Mouse (Mus musculus) MEL (cell line): ENCODE measurements around the gene Fgfr2.

ENCODE experiments used
- CTCF ChIP-seq, 3 experiments: IDR thresholded peaks in 2 of 3; conservative IDR thresholded peaks in 1 of 3; 2 replicates each; pipeline ENCODE4 v1.5.1; 2011 to 2012; ENCODE audit warnings: low read length in 3 of 3, low read depth in 2 of 3, mild to moderate bottlenecking in 2 of 3, improper control_type of control experiment in 1 of 3, inconsistent platforms in 1 of 3, mixed read lengths in 1 of 3, moderate library complexity in 1 of 3; ENCODE audit not compliant: control insufficient read depth in 1 of 3, insufficient read depth in 1 of 3, poor library complexity in 1 of 3, severe bottlenecking in 1 of 3
- ETS1 ChIP-seq: IDR thresholded peaks from 2 replicates; pipeline ENCODE4 v1.6.1; 2012; ENCODE audit warnings: low read depth, mild to moderate bottlenecking, inconsistent platforms, low read length, improper control_type of control experiment, moderate library complexity
- HCFC1 ChIP-seq: IDR thresholded peaks from 2 replicates; pipeline ENCODE4 v1.6.1; 2012; ENCODE audit warnings: low read depth, mild to moderate bottlenecking, inconsistent platforms, low read length, improper control_type of control experiment, moderate library complexity
- MXI1 ChIP-seq: IDR thresholded peaks from 2 replicates; pipeline ENCODE4 v1.6.1; 2011; ENCODE audit warnings: mild to moderate bottlenecking, low read depth, low read length, improper control_type of control experiment
- MYB ChIP-seq: IDR thresholded peaks from 2 replicates; pipeline ENCODE4 v1.6.1; 2011; ENCODE audit warnings: mild to moderate bottlenecking, low read depth, low read length, improper control_type of control experiment
- POLR2A ChIP-seq, 2 experiments: IDR thresholded peaks; 2 replicates each; pipeline ENCODE4 v1.6.1; 2011 to 2012; ENCODE audit warnings: low read length in 2 of 2, mild to moderate bottlenecking in 2 of 2, control low read depth in 1 of 2, improper control_type of control experiment in 1 of 2, low read depth in 1 of 2, moderate library complexity in 1 of 2; ENCODE audit not compliant: control insufficient read depth in 1 of 2, insufficient read depth in 1 of 2, poor library complexity in 1 of 2
- USF1 ChIP-seq: IDR thresholded peaks from 2 replicates; pipeline ENCODE4 v1.6.1; 2014; ENCODE audit warnings: low read depth, mild to moderate bottlenecking, inconsistent platforms, low read length, improper control_type of control experiment, moderate library complexity

DNA sequence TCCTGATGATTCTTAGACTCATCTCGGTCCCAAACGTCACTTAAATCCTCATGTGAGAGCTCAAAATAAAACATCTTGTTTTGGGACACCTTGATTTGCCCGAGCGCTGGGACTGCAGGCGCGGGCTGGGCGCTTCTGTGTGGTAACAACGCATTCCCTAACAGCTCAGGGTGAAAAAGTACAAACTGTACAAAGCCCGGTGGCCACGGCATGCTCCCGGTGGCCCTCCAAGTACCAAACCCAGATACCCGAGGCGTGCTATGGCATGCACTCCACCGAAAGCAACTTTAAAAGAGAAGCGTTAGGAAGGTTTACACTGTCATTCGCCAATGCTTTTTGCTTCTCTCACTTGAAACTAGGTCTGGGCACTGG lies 2187.7 kb downstream of the Fgfr2 start:
- TF ChIP-seq USF1 (no peak), ETS1 (no peak), MYB (no peak), MXI1 (no peak), POLR2A (IDR thresholded peaks at IDR 0.05; ENCODE audit: control insufficient read depth in 1 of 2, insufficient read depth in 1 of 2, low read depth in 1 of 2, low read length in 2 of 2, poor library complexity in 1 of 2) (no peak), CTCF (IDR thresholded peaks at IDR 0.05 in 2 of 3, conservative IDR thresholded peaks at IDR 0.05 in 1 of 3; ENCODE audit: control insufficient read depth in 1 of 3, insufficient read depth in 1 of 3, low read depth in 2 of 3, low read length in 3 of 3, poor library complexity in 1 of 3, severe bottlenecking in 1 of 3) (no peak), HCFC1 (no peak)
